Mouse (Mus musculus) T-helper 17 cell (primary cell): ENCODE measurements around the gene Efhd2.

ENCODE experiments used
- in situ Hi-C, 2 experiments: fragments of 300-600 bp; cut with MboI, MseI; formaldehyde crosslinking; loops; 1 replicate in 1 of 2; 2 replicates in 1 of 2; pipeline ENCODE4 v1.15.1; 2025; ENCODE audit warnings: high pct_unique_total_duplicates in 2 of 2

Gene Efhd2

DNA sequence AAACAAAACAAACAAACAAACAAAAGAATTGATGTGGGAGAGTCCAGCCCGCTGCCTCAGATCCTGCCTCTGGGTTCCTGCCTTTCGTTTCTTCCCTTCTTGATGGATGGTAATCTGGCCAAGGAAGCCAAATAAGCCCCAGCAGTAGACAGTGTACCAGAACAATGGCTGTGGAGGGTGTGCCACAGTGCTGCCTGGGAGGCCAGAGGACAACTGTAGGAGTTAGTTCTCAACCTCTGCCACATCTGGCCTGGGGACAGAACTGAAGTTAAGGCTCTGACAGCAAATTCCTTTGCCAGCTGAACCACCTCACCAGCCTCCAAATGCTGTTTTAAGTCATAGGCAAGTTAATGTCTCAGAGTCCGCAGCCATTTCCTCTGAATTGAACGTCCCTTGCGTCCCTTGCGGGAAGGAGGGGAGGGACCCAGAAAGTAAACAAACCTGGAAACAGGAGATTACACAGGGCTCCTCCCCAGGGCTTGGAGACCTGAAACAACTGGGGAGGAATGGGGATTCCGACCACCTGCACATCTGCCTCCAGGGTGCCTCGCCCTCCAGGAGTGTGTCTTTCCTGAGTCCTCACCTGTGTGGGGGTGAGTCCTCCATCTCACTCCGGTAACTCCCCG is 6.7 kb upstream of the Efhd2 start:
- in situ Hi-C loops: loop anchor here in 1 of 2 experiments (5.0 kb wide), 1 partner anchor 1229 kb away; no protein-coding TSS in a partner anchor

DNA sequence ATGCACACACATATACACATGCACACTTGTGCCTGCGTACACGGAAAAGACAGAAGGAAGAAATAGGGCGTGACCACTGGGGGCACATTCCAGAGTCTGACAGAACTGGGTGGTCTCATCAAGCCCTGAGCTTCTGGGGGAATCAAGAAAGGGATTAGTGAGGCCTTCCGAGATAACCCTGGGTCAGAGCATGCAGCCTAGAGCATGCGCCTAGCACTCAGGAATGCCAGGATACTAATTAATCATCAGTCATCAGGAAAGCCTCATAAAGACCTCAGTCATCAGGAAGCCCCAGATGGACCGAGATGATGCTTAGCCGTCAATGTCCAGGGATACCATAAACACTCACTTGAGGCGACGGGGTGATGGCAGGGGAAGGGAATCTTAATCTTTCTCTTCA is 5.2 kb upstream of the Efhd2 start:
- in situ Hi-C loops: loop anchor here in 1 of 2 experiments (5.0 kb wide), 1 partner anchor 1228 kb away; no protein-coding TSS in a partner anchor

DNA sequence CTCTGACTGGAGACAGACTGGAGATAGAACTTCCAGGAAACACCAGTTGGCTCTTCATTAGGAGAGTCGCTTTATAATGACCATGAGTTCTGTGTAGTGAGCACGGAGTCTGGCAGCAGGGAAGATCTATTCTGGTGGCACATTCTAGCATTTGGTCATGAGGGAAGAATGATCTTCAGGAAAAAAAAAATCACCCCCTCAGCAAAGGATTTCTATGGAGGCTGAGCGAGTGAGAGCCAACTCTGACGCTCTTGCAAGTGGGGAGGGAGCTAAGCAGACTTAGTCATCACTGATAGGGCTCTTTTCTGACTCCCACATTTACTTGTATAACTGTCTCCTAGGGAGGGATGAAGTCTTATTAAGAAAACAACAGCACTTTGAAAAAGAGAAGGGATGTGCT is 4.4 kb upstream of the Efhd2 start:
- in situ Hi-C loops: no loop called here

DNA sequence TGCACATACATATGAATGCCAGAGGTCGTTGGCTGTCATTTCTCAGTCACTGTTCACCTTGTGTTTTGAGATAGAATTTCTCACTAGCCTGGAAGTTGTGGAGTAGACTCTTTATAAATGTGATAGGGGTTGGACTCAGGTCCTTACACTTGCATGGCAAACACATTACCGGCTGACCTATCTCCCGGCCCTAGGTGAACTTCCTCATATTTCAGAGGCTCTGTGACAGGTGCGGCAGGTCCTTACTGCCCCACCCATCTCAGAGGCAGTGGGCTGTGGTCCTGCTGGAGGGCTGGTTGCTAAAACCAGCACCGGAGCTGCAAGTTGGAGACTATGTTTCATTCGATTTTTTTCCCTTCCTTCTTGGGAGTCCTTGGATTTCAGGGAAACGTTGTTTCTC is 3.9 kb upstream of the Efhd2 start:
- in situ Hi-C loops: no loop called here

DNA sequence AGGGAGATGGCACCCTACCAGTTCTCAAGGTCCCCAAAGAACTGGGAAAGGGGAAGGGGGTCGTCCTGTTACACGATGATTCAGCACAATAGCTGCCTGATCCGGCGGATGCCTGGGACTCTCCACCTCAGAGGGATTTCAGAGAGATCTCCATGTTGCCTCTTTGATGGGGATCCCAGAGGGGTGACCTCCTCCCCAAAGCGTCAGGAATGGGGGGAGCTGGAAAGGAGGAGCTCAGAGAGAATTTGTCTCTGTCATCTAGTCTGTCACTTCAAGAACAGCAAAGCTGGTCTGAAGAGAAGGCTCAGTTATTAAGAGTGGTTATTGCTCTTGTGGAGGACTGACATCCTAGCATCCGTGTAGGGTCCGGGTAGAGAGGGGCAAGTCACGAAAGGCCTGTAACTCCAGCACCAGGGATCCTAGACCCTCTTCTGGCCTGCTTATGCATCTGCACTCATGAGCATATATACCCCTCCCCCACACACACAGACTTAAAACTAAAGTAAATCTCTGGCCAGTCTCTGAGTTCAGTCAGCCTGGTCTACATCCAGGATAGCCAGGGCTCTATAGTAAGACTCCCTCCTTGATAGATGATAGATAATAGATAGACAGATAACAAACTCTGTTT is 875 bp upstream of the Efhd2 start:
- in situ Hi-C loops: no loop called here

DNA sequence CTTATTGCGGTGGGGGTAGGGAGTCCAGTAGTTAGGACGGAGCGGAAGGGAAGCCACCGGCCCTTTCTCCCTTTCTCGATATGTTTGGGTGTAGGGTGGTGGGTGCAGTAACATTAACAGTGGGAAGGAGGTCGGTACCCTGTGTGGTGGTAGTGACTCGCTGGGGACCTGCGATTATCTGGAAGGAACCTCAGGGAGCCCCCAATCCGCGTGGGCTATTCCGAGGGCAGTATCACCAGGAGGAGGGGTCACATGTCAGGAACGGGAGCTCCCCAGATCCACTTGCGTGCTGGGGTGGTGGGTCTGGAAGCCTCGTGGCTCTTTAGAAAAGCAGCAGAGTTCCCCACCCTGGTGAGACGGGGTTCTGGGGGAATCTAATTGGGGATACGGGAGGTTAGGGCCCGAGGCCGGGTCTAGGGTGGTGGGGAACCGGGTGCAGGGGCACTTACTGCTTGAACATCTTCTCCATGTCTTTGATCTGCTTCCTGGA is 564 bp downstream of the Efhd2 start:
- in situ Hi-C loops: no loop called here

DNA sequence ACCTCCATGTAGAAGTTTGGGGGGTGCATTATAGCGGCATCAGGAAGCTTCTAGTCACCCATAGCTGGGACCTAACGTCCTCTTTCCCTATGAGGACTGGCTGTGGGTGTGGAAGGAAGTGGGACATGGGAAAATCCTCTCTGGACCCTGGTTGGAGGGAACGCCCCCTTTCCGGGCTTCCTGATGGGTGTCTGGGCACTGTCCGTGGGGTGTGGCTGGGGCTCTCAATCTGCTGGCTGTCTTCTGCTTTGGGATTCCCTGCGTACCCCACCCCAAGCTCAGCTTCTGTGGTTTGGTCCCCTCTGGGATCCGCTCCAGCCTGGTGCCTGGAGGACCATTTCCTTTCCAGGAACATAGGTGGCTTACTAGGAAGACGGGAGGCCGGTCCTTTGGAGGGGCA is 1.7 kb downstream of the Efhd2 start:
- in situ Hi-C loops: no loop called here

DNA sequence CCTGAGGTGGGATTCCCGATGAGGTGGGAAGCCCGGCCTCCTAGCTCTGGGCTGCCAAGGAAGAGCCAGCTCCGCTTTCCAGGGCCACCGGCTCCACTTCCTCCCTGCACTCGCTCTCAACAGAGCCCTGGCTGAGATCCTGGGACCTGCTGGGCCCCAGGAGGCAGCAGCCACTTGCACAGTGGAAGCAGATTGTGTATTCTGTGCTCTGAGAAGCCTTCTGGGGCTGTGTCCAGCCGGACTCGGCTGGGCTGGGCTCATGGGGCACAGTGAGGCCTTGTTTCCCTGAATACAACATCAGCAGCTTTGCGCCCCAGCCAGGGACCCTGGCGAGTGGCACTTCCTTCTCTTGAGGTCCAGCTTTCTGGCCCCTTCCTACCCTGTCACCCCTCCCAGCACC is 2.8 kb downstream of the Efhd2 start:
- in situ Hi-C loops: no loop called here

DNA sequence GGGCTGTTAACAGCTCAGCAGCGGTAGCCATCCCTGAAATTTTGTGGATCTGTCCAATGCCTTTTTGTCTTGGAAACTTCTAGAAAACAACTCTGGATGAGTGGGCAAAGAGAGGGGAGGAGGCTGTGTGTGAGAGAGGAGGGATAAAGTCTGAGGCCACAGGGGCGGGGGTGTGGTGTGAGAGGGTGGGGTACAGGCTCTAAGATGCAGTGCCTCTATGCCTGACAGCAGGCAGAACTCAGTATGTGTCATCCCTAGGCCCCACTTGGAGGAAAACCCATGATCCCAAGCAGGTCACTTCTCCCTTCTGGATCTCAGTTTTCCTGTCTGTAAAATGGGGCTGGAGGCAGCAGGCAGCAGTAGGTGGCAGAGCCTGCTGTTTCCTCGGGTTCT is 3.4 kb downstream of the Efhd2 start:
- in situ Hi-C loops: no loop called here

DNA sequence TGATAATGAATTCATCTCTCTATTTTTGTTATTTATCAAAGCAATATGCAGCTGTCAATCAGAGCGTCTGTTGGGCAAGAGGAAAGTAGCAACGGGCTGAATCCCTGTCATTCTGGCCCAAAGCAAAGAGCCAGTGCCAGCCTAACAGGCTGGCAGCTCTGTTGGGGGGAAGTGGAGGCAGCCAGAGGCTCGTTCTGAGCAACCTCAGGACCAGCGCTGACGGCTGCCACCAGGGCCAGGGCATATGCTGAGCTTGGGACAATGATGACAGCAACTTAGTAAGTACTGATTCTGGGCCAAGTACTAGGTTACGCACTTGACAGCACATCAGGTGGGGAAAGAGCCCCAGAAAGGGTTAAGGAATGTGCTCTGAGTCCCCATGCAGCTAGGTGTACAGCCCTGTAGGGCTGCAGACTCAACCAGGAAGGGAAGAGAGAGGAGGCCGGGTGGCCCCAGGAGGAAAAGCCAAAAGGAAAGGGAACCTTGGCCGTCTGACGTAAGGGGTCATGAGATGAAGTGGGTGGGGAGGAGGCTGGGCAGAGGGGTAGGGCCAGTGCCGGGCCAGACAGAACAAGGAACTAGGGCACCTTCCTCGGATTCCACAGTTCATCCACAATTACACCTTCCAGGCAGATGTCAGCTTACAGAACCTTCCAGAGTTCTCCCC is 3.9 kb downstream of the Efhd2 start:
- in situ Hi-C loops: no loop called here

DNA sequence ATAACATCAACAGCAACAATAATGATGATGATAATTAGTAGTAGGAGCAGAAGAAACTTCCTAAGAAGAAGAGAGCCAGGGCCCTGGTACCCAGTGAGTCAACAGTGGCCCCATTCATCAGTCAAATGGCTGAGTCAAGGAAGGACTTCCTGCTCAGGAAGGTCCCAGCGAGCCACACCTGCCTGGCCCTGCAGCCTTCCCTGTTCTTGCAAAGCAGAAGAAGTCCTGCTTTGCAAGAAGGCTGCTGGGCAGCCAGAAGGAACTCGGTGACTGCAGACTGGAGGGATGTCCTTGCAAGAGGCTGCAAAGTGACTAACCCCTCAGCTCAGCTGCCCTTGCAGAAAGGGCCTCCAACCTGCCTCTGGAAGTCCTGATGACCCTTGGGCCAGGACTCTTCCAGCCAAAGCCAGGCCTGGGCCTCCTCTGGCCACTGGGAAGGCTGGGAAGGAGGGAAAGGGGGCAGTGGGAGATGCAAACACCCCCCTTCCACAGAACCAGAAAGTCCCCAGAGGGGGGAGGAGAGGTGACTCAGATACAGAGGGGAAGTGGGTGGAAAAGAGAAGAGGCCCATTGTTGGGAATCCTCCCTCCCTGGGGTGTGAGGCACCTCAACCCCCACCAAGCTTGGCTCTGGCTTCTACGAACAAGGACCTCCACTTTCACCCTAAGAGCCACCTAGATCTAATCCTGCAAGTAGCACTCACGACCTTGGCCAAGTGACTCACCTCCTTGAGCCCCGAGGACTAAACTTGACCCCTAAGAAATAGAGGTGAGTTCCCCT is 5.1 kb downstream of the Efhd2 start:
- in situ Hi-C loops: no loop called here

DNA sequence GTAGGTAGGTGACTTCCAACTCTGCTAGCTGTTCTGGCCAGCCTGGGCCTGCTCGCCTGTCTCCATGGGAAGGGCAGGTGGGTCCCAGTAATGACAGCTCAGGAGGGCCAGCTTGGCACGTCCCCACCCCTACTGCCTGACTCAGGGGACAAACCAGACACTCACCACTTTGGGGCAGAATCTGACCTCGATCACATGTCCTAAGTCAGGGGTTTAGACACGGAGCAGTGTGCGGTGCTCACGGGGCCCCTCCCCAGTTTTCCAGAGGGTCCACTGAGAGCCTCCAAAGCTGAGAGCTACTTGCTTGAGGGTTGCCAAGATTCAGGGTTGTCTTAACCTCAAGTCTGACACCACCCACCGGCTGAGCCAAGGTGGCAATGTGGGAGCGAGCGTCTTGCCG is 6.7 kb downstream of the Efhd2 start:
- in situ Hi-C loops: no loop called here

DNA sequence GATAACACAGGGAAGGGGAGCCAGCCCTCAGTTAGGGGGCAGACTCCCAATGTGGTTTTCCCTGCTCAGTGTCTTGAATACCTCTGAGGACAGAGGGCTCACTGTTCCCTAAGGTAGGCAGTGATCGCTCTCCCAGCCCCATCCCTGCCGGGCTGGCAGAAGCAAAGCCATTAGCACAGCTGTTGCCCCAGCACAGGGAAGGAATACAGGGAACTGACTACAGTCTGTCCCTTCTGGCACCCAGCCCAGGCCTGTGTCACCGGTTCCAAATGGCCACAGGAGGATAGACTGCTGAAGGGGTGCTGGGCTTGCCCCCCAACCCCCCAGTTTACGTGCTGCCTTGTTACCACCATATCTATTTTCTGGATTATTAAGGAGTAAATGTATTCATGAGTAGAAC is 7.2 kb downstream of the Efhd2 start:
- in situ Hi-C loops: no loop called here

DNA sequence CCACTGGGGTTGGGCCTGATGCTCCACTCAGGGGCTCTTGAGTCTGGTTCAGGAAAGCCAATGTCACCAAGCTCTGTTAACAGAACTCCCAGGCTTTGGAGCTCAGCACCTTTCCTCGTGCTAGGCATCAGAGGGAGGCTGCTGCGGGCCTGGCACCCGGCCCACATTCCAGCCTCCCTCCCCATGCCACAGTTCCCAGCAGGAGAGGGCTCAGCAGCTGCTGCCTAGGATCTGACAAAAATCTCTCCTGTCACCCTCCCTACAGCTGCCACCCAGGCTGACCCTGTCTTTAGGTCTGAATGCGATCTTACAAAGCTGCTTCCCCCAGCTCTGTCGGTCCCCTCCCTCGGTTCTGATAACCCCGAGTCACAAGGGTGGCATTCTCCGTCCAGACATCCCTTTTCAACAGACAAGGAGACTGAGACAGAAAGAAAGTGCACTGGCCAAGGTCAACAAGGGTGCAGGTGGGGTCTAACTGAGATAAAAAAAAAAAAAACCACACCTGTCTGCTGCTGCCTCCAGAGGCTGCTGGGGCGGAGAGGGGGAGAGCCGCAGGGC is 7.7 kb downstream of the Efhd2 start:
- in situ Hi-C loops: no loop called here

DNA sequence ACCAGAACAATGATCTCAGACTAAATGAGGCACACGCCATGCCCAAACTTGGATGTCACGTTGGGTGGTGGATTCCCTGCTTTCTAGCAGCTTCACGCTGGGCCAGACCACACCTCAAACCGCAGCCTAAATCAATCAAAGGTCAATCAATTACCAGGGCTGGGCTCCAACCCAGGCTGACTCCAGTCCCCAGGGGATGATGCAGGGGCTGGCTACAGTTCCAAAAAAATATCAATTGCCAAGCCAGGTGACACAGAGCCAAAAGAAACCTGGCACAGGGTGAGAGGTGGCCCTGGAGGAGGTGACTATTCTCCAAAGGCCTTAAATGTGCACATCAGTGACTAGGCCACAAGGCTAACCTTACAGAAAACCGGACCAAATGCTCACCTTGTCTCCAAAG is 9.1 kb downstream of the Efhd2 start:
- in situ Hi-C loops: no loop called here

DNA sequence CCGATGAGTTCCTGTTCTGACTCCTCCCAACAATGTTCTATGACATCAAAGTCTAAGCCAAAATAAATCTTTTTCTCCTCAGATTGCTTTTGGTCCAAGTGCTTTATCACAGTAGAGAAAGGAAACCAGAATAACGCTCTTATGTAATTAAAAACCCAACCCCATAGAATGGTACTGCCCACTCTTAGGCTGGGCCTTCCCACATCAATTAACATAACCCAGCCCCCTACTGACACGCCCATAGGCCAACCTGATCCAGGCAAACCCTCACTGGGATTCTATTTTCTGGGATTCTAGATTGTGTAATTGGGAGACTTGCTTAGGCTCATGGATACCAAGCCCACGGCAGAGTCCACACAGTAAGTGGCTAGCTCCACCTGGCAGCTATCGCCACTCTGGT is 9.7 kb downstream of the Efhd2 start:
- in situ Hi-C loops: no loop called here

DNA sequence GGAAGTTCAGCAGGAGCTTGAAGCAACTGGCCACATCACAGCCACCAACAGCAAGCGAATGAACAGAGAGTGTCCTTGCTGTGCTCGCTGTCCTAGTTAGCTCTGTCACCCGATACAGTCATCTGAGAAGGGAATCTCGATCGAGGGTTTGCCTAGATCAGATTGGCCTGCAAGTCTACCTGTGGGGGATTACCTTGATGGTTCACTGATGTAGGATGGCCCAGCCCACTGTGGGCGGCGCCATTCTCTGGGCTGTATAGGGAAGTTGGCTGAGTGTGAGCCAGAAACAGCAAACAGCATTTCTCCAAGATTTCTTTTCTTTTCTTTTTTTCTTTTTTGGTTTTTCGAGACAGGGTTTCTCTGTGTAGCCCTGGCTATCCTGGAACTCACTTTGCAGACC is 10.2 kb downstream of the Efhd2 start:
- in situ Hi-C loops: no loop called here

DNA sequence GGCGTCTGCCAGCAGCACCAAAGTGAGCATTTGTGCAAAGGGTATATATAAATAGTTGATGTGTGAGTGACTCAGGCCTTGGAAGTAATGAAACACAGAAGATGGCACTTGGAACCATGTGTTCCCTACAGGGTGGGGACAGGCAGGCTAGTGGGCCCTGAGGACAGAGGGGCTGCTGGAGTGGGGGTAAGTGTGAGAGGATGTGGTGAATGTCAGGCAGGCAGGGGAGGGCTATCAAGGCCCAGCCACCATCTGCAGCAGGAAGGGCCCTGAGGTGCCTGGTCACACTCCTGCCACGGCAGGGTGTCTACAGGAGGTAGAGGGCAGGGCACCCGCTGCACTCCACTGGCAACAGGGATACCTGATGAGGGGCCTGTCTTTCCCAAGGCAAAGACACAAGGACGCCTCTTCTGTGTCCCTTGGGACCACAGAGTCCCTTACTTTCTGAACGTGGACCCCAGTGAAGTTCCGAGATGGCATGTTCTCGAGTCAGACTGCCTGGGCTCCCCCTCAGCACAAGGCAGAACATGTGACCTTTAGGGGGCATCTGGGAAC is 10.9 kb downstream of the Efhd2 start:
- in situ Hi-C loops: no loop called here

DNA sequence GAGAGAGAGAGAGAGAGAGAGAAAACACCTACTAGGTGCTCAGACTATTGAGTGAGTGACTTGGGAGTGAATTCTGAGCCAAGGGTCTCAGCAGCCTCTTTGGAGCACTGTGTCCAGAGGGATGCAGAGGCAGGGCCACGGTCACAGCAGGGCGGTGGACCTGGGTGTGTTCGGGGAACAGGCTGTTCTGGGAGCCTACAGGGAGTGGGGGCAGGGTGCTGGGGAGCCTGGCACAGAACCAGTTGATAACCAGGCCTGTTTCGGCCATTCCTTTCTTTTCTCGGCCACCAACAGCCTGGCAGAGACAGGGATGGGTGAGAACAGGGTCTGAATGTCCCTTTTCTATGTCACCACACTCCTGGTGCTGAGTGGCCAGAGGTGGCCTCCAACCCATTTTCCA is 11.9 kb downstream of the Efhd2 start:
- in situ Hi-C loops: no loop called here

DNA sequence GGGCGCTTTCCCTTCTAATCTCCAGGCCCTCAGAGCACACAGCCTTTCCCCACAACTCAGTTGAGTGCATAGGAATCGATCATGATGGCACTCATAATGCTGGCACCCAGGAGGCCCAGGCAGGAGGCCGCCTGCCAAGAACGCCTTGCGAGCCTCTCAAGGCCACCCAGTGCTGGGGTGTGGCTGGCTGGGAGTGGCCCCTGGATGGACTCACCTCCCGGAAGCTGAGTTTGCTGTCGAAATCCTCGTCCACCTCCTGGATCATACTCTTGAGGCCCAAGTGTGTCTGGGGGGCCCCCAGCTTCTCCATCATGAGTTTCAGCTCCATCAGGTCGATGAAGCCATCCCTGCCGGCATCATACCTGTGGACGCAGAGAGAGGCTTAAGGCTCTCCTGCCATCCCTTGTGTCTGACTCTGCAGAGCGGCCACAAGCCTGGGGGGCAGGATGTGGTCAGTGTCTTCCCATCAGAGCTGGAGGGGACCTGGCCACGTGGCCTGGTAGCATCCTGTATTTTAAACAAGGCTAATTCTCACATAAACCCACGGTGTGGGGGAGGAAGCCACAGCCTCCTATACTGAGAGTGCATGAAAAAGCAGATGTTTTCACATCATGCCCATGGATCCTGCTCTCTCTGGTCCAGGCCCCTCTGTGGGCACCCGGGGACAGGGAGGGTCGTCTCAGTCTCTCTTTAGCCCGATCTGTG is 13.0 kb downstream of the Efhd2 start:
- in situ Hi-C loops: no loop called here

DNA sequence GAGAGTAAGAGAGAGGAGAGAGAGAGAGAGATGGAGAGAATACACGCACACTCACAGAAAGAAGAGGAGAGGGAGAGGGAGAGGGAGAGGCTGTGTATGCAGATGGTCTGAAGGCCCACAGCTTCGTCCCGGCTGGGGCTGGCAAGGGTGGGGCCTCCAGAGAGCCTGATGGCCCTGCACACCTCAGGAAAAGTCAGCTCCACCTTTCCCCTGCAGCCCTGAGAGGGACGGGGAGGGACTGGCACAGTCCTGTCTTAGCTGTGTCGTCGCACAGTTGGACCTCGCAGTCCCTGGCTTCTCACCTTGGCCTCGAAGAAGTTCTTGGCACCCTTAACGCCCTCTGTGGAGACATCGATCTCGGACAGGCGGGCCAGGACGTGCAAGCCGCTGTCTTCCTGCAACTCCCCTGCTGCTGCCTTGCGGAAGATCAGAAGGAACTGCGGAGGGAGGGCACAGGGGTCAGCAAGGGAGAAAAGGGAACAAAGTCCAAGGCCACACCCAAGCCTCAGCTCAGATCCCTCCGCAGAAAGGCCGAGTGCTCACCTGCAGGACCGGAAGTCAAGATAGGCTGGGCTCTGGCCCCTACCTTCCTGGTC is 14.4 kb downstream of the Efhd2 start:
- in situ Hi-C loops: no loop called here
